Mouse (Mus musculus) hindbrain, embryonic 10.5 days (tissue): ENCODE measurements around the gene Bcl2l12. TPM values are rescaled to one million over a fixed set of nuclear protein-coding genes. Genes with fewer than 3 reads are reported as not detected.
A peak's percentile ranks its signal among the peaks of the same experiment; 100 is the strongest.

Experiments
- DNase-seq: peaks from one replicate; pipeline ENCODE4 v3.0.0-alpha.2; 2017; ENCODE audit warnings: low spot score
- H3K27ac ChIP-seq: fragments of 300-500 bp; sonication (generic); 2 replicates; pipeline ENCODE4 v1.5.1; 2016; ENCODE audit warnings: mild to moderate bottlenecking, moderate library complexity
- H3K27me3 ChIP-seq: fragments of 300-500 bp; sonication (generic); 2 replicates; pipeline ENCODE4 v1.6.1; 2016; ENCODE audit warnings: mild to moderate bottlenecking; ENCODE audit not compliant: poor library complexity, insufficient read depth, severe bottlenecking
- H3K36me3 ChIP-seq: fragments of 300-500 bp; sonication (generic); 2 replicates; pipeline ENCODE4 v1.6.1; 2016; ENCODE audit warnings: mild to moderate bottlenecking, moderate library complexity
- H3K4me1 ChIP-seq: fragments of 300-500 bp; sonication (generic); replicated peaks from 2 replicates; pipeline ENCODE4 v1.6.1; 2016; ENCODE audit warnings: mild to moderate bottlenecking
- H3K4me3 ChIP-seq: fragments of 300-500 bp; sonication (generic); 2 replicates; pipeline ENCODE4 v1.5.1; 2016; ENCODE audit warnings: mild to moderate bottlenecking, moderate library complexity
- H3K9me3 ChIP-seq: fragments of 300-500 bp; sonication (generic); 2 replicates; pipeline ENCODE4 v1.6.1; 2016; ENCODE audit warnings: mild to moderate bottlenecking, moderate library complexity
- WGBS: fragments of 180-500 bp; shearing (Covaris S2); methylation state at CpG from one replicate; pipeline ENCODE4 v1.1.7; 2016; 5-methylcytosine and 5-hydroxymethylcytosine counted together
- polyA plus RNA-seq: library from polyadenylated mRNA; unstranded; fragments of >200 nt; fragmentation: Nextera tagmentation; extraction: Ambion mirVana; gene quantifications from 2 replicates; pipeline ENCODE4 v1.2.1, GENCODE M21; 2016

Bcl2l12 gene
- polyA plus RNA-seq, 1 experiment from 2014 or later = 69.6 TPM

- no peak overlapping the region for H3K27ac ChIP-seq
- 90% methylated on average over 10 of the region's 10 CpGs for WGBS
Observed at GRCm38 (mm10) chr7:44959874-44960511, 38.5 kb downstream of the Bcl2l12 start.

DNA sequence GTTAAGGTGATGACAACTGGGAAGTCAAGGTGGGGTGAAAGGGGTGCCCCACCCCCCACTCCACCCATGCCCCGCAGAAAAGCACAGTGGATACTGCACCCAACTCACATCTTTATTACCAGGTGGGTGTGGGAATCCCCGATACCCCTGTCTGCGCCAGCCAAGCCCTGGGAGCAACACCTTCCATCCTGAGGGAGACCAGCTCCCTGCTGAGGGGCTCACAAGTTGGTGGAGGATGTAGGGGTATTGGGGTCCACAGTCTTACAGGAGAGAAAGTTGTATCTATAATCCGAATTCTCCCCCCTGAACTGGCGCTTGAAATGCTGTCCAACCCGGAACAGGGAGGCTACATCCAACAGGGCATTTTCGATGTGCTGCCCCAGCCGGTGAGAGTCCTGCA, 39.2 kb downstream of the Bcl2l12 start:
- no peaks in the 10 kb centered on the region for H3K9me3 ChIP-seq
- peaks cover 13% of the 10 kb centered on the region; the same call in 1 of the 2 replicates for H3K4me1 ChIP-seq
- no peak overlapping the region for H3K27ac ChIP-seq
- 82% methylated on average over 8 of the region's 8 CpGs for WGBS
- no peaks in the 10 kb centered on the region for H3K27me3 ChIP-seq
- peaks cover 52% of the 10 kb centered on the region for H3K36me3 ChIP-seq
- H3K4me3 ChIP-seq = no peak overlapping the region
- DNase-seq = no peak

More at GRCm38 (mm10) chr7:44959874-44960511, 38.5 kb downstream of the Bcl2l12 start:
- Histone ChIP-seq H3K36me3 (peaks cover 57% of the 10 kb centered on the region), H3K9me3 (no peaks in the 10 kb centered on the region), H3K4me3 (no peak overlapping the region), H3K27me3 (no peaks in the 10 kb centered on the region), H3K4me1 (peaks cover 13% of the 10 kb centered on the region; the same call in 1 of the 2 replicates)
- no peak for DNase-seq

- no peak for DNase-seq
- H3K4me1 ChIP-seq = peaks cover 17% of the 10 kb centered on the region
- no peak overlapping the region for H3K27ac ChIP-seq
- no peak overlapping the region for H3K4me3 ChIP-seq
- WGBS = 64% methylated on average over 7 of the region's 7 CpGs
- H3K36me3 ChIP-seq = peaks cover 43% of the 10 kb centered on the region
- H3K9me3 ChIP-seq = no peaks in the 10 kb centered on the region
- no peaks in the 10 kb centered on the region for H3K27me3 ChIP-seq
Observed at GRCm38 (mm10) chr7:44958208-44958607, 40.3 kb downstream of the Bcl2l12 start.

DNA sequence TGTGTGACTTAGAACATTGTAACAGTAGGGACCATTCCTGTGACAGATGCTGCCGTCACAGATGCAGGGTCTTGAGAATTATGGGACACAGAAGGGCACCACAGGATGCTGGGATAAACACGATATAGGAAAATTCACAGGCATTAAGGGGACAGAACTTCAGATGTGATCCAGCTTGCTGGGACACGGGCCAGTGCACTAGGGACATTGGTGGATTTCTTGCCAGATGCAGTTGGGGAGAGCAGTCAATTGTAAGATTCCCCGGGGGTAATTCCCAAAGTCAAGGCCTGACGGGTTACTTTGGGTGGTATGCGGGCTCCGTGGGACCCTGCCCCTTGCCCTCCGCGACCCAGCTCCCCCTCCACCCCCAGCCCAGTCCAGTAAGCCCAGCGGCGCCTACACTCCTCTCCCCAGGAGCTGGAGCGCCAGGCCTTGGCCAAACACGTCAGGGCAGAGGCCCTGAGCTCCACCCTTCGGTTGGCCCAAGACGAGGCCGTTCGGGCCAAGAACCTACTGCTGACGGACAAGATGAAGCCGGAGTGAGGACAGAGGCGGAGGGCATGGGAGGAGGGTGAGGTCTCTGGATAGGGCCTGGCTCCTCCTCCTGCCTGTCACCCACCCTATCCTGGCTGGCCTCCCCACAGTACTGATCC, 41.2 kb downstream of the Bcl2l12 start:
- no peak overlapping the region for H3K27ac ChIP-seq
- 73% methylated on average over 20 of the region's 20 CpGs for WGBS
- DNase-seq = no peak
- peaks cover 23% of the 10 kb centered on the region for H3K4me1 ChIP-seq
- peaks cover 4% of the 10 kb centered on the region; the same call in 1 of the 2 replicates for H3K27me3 ChIP-seq
- peaks cover 37% of the 10 kb centered on the region for H3K36me3 ChIP-seq
- H3K9me3 ChIP-seq = no peaks in the 10 kb centered on the region
- no peak overlapping the region for H3K4me3 ChIP-seq

- Histone ChIP-seq H3K27me3 (peaks cover 15% of the 10 kb centered on the region), H3K4me3 (no peak overlapping the region), H3K9me3 (no peaks in the 10 kb centered on the region), H3K4me1 (peaks cover 32% of the 10 kb centered on the region), H3K36me3 (peaks cover 26% of the 10 kb centered on the region), H3K27ac (peak overlapping the region; percentile 46; the same call in 1 of the 2 replicates)
- 63% methylated on average over 6 of the region's 6 CpGs for WGBS
- DNase-seq = no peak
Observed at GRCm38 (mm10) chr7:44956266-44956665, 42.2 kb downstream of the Bcl2l12 start.

GRCm38 (mm10) chr7:44955628-44956027, 42.9 kb downstream of the Bcl2l12 start:
- 58% methylated on average over 5 of the region's 5 CpGs for WGBS
- H3K4me3 ChIP-seq = no peak overlapping the region
- H3K36me3 ChIP-seq = peaks cover 20% of the 10 kb centered on the region
- no peak for DNase-seq
- H3K4me1 ChIP-seq = peaks cover 32% of the 10 kb centered on the region
- no peak overlapping the region for H3K27ac ChIP-seq
- no peaks in the 10 kb centered on the region for H3K9me3 ChIP-seq
- H3K27me3 ChIP-seq = peaks cover 21% of the 10 kb centered on the region

GRCm38 (mm10) chr7:44954091-44954885, 44.2 kb downstream of the Bcl2l12 start:
- Histone ChIP-seq H3K9me3 (no peaks in the 10 kb centered on the region), H3K27me3 (peaks cover 35% of the 10 kb centered on the region), H3K4me1 (peaks cover 32% of the 10 kb centered on the region), H3K4me3 (no peak overlapping the region), H3K36me3 (peaks cover 6% of the 10 kb centered on the region), H3K27ac (0 out of 2 replicates have a peak overlapping the region, but pooled peaks have one; percentile 35)
- 83% methylated on average over 12 of the region's 12 CpGs for WGBS
- DNase-seq = no peak

- H3K9me3 ChIP-seq = no peaks in the 10 kb centered on the region
- peaks cover 32% of the 10 kb centered on the region for H3K4me1 ChIP-seq
- 0 out of 2 replicates have a peak overlapping the region, but pooled peaks have one; percentile 35 for H3K27ac ChIP-seq
- 57% methylated on average over 14 of the region's 14 CpGs for WGBS
- peaks cover 38% of the 10 kb centered on the region for H3K27me3 ChIP-seq
- H3K4me3 ChIP-seq = peak overlapping the region; percentile 9; the same call in 1 of the 2 replicates
- DNase-seq = no peak
- H3K36me3 ChIP-seq = no peaks in the 10 kb centered on the region
Observed at GRCm38 (mm10) chr7:44953561-44953960, 45.0 kb downstream of the Bcl2l12 start.

GRCm38 (mm10) chr7:44952611-44953306, 45.8 kb downstream of the Bcl2l12 start:
- WGBS = 7% methylated on average over 24 of the region's 24 CpGs
- peak overlapping the region; percentile 82 for H3K27ac ChIP-seq
- no peaks in the 10 kb centered on the region for H3K36me3 ChIP-seq

DNA sequence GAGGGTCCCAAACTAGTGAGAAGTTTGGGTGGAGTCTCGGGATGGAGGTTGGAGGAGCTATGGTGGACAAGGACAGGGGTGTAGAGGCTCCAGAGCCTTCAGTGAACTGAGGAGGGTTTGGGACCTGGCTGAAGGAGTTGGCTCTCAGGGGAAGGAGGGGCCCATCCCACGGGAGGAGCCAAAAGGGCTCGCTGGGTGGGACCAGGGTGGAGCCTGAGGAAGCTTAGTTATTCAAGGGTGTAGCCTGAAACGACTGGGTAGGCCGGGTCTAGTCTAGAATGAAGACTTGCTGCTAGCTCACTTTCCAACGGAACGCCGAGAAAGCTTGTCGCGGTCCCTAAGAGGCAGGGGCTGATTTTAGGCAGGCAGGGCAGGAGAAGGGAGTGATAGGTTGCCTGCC, 46.6 kb downstream of the Bcl2l12 start:
- H3K4me1 ChIP-seq = peaks cover 23% of the 10 kb centered on the region
- peak overlapping the region; percentile 64 for H3K4me3 ChIP-seq
- peak; percentile 51 for DNase-seq
- H3K27ac ChIP-seq = peak overlapping the region; percentile 82
- under 1% methylated on average over 10 of the region's 10 CpGs for WGBS
- no peaks in the 10 kb centered on the region for H3K9me3 ChIP-seq
- no peaks in the 10 kb centered on the region for H3K36me3 ChIP-seq
- H3K27me3 ChIP-seq = peaks cover 46% of the 10 kb centered on the region

More at GRCm38 (mm10) chr7:44952611-44953306, 45.8 kb downstream of the Bcl2l12 start:
- H3K4me1 ChIP-seq = peaks cover 31% of the 10 kb centered on the region
- peak; percentile 91 for DNase-seq
- H3K27me3 ChIP-seq = peaks cover 46% of the 10 kb centered on the region
- H3K9me3 ChIP-seq = no peaks in the 10 kb centered on the region
- H3K4me3 ChIP-seq = peak overlapping the region; percentile 64

DNA sequence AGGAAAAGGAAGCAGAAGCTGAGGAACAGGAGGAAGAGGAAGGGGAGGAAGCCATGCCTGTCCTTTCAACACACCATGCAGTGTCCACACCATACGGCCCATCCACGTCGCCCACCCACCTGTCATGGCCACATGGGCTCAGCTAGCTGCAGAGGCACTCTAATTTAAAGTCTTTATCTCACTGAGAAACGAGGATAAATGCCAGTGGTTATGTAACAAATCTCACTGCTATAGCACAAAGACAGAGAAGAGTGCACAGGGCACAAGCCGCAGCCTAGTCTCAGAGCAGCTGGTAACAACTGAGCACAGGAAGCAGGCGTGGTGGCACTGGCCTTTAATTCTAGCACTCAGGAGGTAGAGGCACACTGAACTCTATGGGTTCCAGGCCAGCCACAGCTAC, 48.6 kb downstream of the Bcl2l12 start:
- Histone ChIP-seq H3K4me1 (peaks cover 19% of the 10 kb centered on the region), H3K27me3 (peaks cover 46% of the 10 kb centered on the region), H3K9me3 (no peaks in the 10 kb centered on the region), H3K36me3 (no peaks in the 10 kb centered on the region), H3K4me3 (no peak overlapping the region), H3K27ac (no peak overlapping the region)
- no peak for DNase-seq
- WGBS = 76% methylated on average over 6 of the region's 6 CpGs

- H3K27me3 ChIP-seq = peaks cover 1% of the 10 kb centered on the region
- H3K36me3 ChIP-seq = no peaks in the 10 kb centered on the region
- no peaks in the 10 kb centered on the region for H3K9me3 ChIP-seq
- H3K27ac ChIP-seq = no peak within 1 kb of the TSS
- WGBS = 81% methylated on average over 7 of the region's 7 CpGs
- no peaks in the 10 kb centered on the region for H3K4me1 ChIP-seq
- DNase-seq = no peak
- no peak within 1 kb of the TSS for H3K4me3 ChIP-seq
Observed at GRCm38 (mm10) chr7:44942904-44943303, 55.6 kb downstream of the Bcl2l12 start, which contains the start of gene Tsks. Gene Tsks (plus strand): TSS chr7:44943204.
